Comparison of ENCODE assay signal across 18 mouse cellular contexts in the genomic region with DNA sequence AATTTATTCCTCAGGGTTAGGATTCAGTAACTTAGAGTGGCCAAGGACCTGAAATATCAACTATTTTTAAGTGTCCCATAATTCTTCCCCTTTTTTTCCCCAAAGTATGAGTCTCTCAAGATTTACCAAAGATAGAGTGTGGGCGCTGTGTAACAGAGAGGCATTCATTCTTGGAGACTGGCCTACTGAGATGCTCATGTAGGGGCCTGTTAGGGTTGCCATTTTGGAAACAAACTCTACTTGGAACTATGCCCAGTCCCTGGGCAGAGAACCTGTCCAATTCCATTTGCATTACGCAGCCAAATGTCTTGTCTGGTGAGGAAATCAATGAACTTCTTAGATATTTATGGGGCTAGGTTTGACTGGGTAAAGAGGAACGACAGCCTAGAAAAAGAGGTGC. TPM values are rescaled to one million over a fixed set of nuclear protein-coding genes. Genes with fewer than 3 reads are reported as not detected.
DNase-seq lines count a peak whose midpoint lies in the region; ATAC-seq lines count a peak whose summit lies in the region.
"Had no signal": no experiment of that assay in that cellular context is flagged by ENCODE, and none has a peak within 500 bp of the region (broad histone marks: within the 10 kb centered on the region; RNA-seq: fewer than 3 reads in every experiment).

No protein-coding gene starts in this region.

- H3K9me3 ChIP-seq in midbrain, embryonic 16.5 days (replicated peaks; ENCODE audit: control insufficient read depth, low read length, poor library complexity, severe bottlenecking): no peaks in the 10 kb centered on the region
- H3K9me3 ChIP-seq in midbrain, embryonic 11.5 days (ENCODE audit: control insufficient read depth, low read length): no peaks in the 10 kb centered on the region
- H3K9me3 ChIP-seq: heart, embryonic 10.5 days; intestine, embryonic 15.5 days; liver, embryonic 15.5 days; midbrain, embryonic 10.5 days; neural tube, embryonic 13.5 days had no signal

- WGBS in midbrain, embryonic 16.5 days: 69% methylated on average over 3 of the region's 3 CpGs
- WGBS in midbrain, embryonic 11.5 days: 89% methylated on average over 3 of the region's 3 CpGs

- peak; percentile 74 for ATAC-seq in frontal cortex, adult (ENCODE audit: low TSS enrichment)
- 0 out of 2 replicates have a peak, but pooled peaks have one; percentile 36 for ATAC-seq in midbrain, embryonic 16.5 days
- no peak for ATAC-seq in midbrain, embryonic 11.5 days (ENCODE audit: low FRiP score)
- ATAC-seq: intestine, embryonic 15.5 days had no signal

- no peak overlapping the region for H3K9ac ChIP-seq in midbrain, embryonic 16.5 days (ENCODE audit: low read depth, low read length)
- no peak overlapping the region for H3K9ac ChIP-seq in midbrain, embryonic 11.5 days (ENCODE audit: low read length)
- H3K9ac ChIP-seq: intestine, embryonic 15.5 days; liver, embryonic 15.5 days; neural tube, embryonic 13.5 days had no signal

- no peak overlapping the region for H3K4me3 ChIP-seq in midbrain, embryonic 16.5 days (ENCODE audit: low read depth, low read length)
- no peak overlapping the region for H3K4me3 ChIP-seq in midbrain, embryonic 11.5 days (ENCODE audit: low read depth, low read length)
- H3K4me3 ChIP-seq: heart, embryonic 10.5 days; intestine, embryonic 15.5 days; liver, embryonic 15.5 days; midbrain, embryonic 10.5 days; neural tube, embryonic 13.5 days had no signal

- no peaks in the 10 kb centered on the region for H3K4me1 ChIP-seq in midbrain, embryonic 16.5 days (ENCODE audit: control insufficient read depth, insufficient read depth, low read length)
- H3K4me1 ChIP-seq in midbrain, embryonic 11.5 days (ENCODE audit: control insufficient read depth, insufficient read depth, low read length): no peaks in the 10 kb centered on the region
- H3K4me1 ChIP-seq: heart, embryonic 10.5 days; intestine, embryonic 15.5 days; liver, embryonic 15.5 days; midbrain, embryonic 10.5 days; neural tube, embryonic 13.5 days had no signal

- no peaks in the 10 kb centered on the region for H3K36me3 ChIP-seq in midbrain, embryonic 16.5 days (ENCODE audit: control insufficient read depth, insufficient read depth, low read length)
- no peaks in the 10 kb centered on the region for H3K36me3 ChIP-seq in midbrain, embryonic 11.5 days (ENCODE audit: control insufficient read depth, insufficient read depth, low read length)
- H3K36me3 ChIP-seq: heart, embryonic 10.5 days; intestine, embryonic 15.5 days; liver, embryonic 15.5 days; midbrain, embryonic 10.5 days; neural tube, embryonic 13.5 days had no signal

- H3K27me3 ChIP-seq in midbrain, embryonic 16.5 days (ENCODE audit: control insufficient read depth, insufficient read depth, low read depth, low read length): no peaks in the 10 kb centered on the region
- H3K27me3 ChIP-seq in midbrain, embryonic 11.5 days (ENCODE audit: control insufficient read depth, insufficient read depth, low read length): no peaks in the 10 kb centered on the region
- H3K27me3 ChIP-seq: intestine, embryonic 15.5 days; liver, embryonic 15.5 days; neural tube, embryonic 13.5 days had no signal

- no peak for DNase-seq in frontal cortex, postnatal 10 days (ENCODE audit: low spot score in 2 of 2)
- no peak for DNase-seq in midbrain, embryonic 11.5 days (ENCODE audit: low spot score, missing footprints)
- peak; percentile 69 for DNase-seq in Muller cell, postnatal 12 days (ENCODE audit: inconsistent ontology term)
- DNase-seq in fibroblast of lung, adult 2 months (ENCODE audit: low read depth): peak; percentile 59
- DNase-seq in thymus, postnatal 36 days: no peak
- no peak for DNase-seq in urinary bladder, postnatal 4 days (ENCODE audit: low spot score in 2 of 2)
- DNase-seq: adrenal gland, adult 8-10 months; heart, postnatal 36 days; kidney, postnatal 14 days; lung, postnatal 14 days; thymus, adult 18-20 months had no signal

- no peak overlapping the region for H3K27ac ChIP-seq in midbrain, embryonic 16.5 days (ENCODE audit: low read length)
- H3K27ac ChIP-seq in midbrain, embryonic 11.5 days (ENCODE audit: low read depth, low read length): no peak overlapping the region
- H3K27ac ChIP-seq: heart, embryonic 10.5 days; intestine, embryonic 15.5 days; liver, embryonic 15.5 days; midbrain, embryonic 10.5 days; neural tube, embryonic 13.5 days had no signal

- H3K4me2 ChIP-seq in midbrain, embryonic 16.5 days (ENCODE audit: low read length): no peak overlapping the region
- no peak overlapping the region for H3K4me2 ChIP-seq in midbrain, embryonic 11.5 days
- H3K4me2 ChIP-seq: intestine, embryonic 15.5 days; liver, embryonic 15.5 days; neural tube, embryonic 13.5 days had no signal

RNA-seq across cellular contexts. Expression of gene Vps4b, which starts 25.8 kb away (rescaled TPM):
- polyA plus RNA-seq in midbrain, embryonic 16.5 days (2015; fragmentation: Nextera tagmentation; extraction: Ambion mirVana): 32.9 and 33.3 TPM in 2 replicates
- polyA plus RNA-seq in midbrain, embryonic 11.5 days (2014; fragmentation: Nextera tagmentation; extraction: Ambion mirVana): 67.1 and 76.4 TPM in 2 replicates

RNA-seq across cellular contexts. Expression of gene Serpinb5, which starts 38.7 kb away (rescaled TPM):
- polyA plus RNA-seq in midbrain, embryonic 16.5 days (2015; fragmentation: Nextera tagmentation; extraction: Ambion mirVana): not detected in 2 replicates
- polyA plus RNA-seq in midbrain, embryonic 11.5 days (2014; fragmentation: Nextera tagmentation; extraction: Ambion mirVana): not detected in 2 replicates
- polyA plus RNA-seq: heart, embryonic 10.5 days; liver, embryonic 15.5 days; midbrain, embryonic 10.5 days; neural tube, embryonic 13.5 days had no signal

Comparison
In these comparisons a context has a peak if more than half of its experiments do, and no peak if none do; other contexts are left out.
1. DNase-seq: peak in Muller cell, postnatal 12 days (single experiment) and fibroblast of lung, adult 2 months (single experiment); none in frontal cortex, postnatal 10 days (0 of 2), midbrain, embryonic 11.5 days (single experiment), thymus, postnatal 36 days (0 of 2) and urinary bladder, postnatal 4 days (0 of 2).